Comparison of ENCODE assay signal across 8 mouse cellular contexts in the genomic region with DNA sequence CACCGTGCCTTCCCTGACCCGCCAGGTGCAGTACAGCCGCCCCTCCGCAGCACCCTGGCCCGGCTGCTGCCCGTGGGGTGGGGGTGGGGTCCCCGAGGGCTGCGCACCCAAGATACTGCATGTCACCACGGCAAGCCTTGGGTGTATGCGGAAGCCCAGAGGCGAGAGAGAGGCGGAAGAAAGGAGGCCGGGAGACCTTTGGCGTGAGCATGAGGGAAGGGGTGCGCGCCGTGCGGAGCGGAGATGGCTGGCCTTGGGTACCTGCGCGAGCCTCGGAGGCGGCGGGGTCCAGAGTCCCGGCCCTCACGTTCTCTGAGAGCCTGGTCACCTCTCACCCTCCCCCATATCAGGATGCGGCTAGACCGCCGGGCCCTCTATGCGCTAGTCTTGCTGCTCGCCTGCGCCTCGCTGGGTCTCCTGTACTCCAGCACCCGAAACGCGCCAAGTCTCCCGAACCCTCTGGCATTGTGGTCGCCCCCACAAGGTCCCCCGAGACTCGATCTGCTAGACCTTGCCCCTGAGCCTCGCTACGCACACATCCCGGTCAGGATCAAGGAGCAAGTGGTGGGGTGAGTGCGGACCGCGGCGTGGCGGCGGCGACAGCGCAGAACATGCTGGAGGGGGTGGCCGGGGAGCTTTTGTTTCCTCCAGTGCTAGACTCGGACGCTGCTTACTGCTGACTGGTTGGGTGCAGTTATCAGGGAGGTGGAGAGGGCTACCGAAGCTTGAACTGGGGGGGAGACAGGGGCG. TPM values are rescaled to one million over a fixed set of nuclear protein-coding genes. Genes with fewer than 3 reads are reported as not detected.
DNase-seq lines count a peak whose midpoint lies in the region; ATAC-seq and TF ChIP-seq lines count a peak whose summit lies in the region.

No protein-coding gene starts in this region.

- H3K4me2 ChIP-seq in forebrain, embryonic 14.5 days (ENCODE audit: low read length): peak overlapping the region; percentile 98
- peak overlapping the region; percentile 100 for H3K4me2 ChIP-seq in kidney, embryonic 16.5 days (replicated peaks; ENCODE audit: low read depth, low read length)

- under 1% methylated on average over 56 of the region's 56 CpGs for WGBS in forebrain, embryonic 14.5 days
- WGBS in kidney, embryonic 16.5 days: under 1% methylated on average over 56 of the region's 56 CpGs
- under 1% methylated on average over 56 of the region's 56 CpGs for WGBS in spleen, adult 2 months

- H3K36me3 ChIP-seq in forebrain, embryonic 14.5 days (ENCODE audit: control insufficient read depth, insufficient read depth, low read length): no peaks in the 10 kb centered on the region
- no peaks in the 10 kb centered on the region for H3K36me3 ChIP-seq in kidney, embryonic 16.5 days (ENCODE audit: insufficient read depth, low read length)
- H3K36me3 ChIP-seq in megakaryocyte, embryonic 14.5 days (replicated peaks; ENCODE audit: low read length): peaks cover 35% of the 10 kb centered on the region
- H3K36me3 ChIP-seq in spleen, adult 2 months (ENCODE audit: control insufficient read depth, insufficient read depth, low read length): peaks cover 21% of the 10 kb centered on the region

- H3K27ac ChIP-seq in forebrain, embryonic 14.5 days (ENCODE audit: low read depth, low read length): peak overlapping the region; percentile 78
- no peak overlapping the region for H3K27ac ChIP-seq in kidney, embryonic 16.5 days (ENCODE audit: low read length)
- H3K27ac ChIP-seq in spleen, adult 2 months (ENCODE audit: insufficient read depth, low read length): peak overlapping the region; percentile 100

- TF ChIP-seq POLR2A in spleen, adult 2 months (IDR thresholded peaks at IDR 0.05; ENCODE audit: low read depth, low read length): peak; percentile 75

- H3K9ac ChIP-seq in forebrain, embryonic 14.5 days (ENCODE audit: low read length): peak overlapping the region; percentile 91
- peak overlapping the region; percentile 68 for H3K9ac ChIP-seq in kidney, embryonic 16.5 days (replicated peaks; ENCODE audit: low read length)

- ATAC-seq in forebrain, embryonic 14.5 days: peak; percentile 49
- ATAC-seq in kidney, embryonic 16.5 days (ENCODE audit: low FRiP score, low TSS enrichment): peak; percentile 60

- H3K4me3 ChIP-seq in forebrain, embryonic 14.5 days (ENCODE audit: low read depth, low read length): peak overlapping the region; percentile 74
- H3K4me3 ChIP-seq in kidney, embryonic 16.5 days (ENCODE audit: low read length): peak overlapping the region; percentile 62
- H3K4me3 ChIP-seq in megakaryocyte, embryonic 14.5 days (replicated peaks): peak overlapping the region; percentile 97
- H3K4me3 ChIP-seq in spleen, adult 2 months (ENCODE audit: extremely low read depth, insufficient read depth, insufficient read length): peak overlapping the region; percentile 72

- H3K9me3 ChIP-seq in forebrain, embryonic 14.5 days (replicated peaks; ENCODE audit: control insufficient read depth, low read length): no peaks in the 10 kb centered on the region
- H3K9me3 ChIP-seq in kidney, embryonic 16.5 days (ENCODE audit: low read length): no peaks in the 10 kb centered on the region
- H3K9me3 ChIP-seq in megakaryocyte, embryonic 14.5 days: no peaks in the 10 kb centered on the region

- TF ChIP-seq CTCF in spleen, adult 2 months (IDR thresholded peaks at IDR 0.05; ENCODE audit: extremely low read depth, insufficient read depth, insufficient read length, insufficient replicate concordance): no peak

- DNase-seq in right cerebral cortex, adult 2 months (ENCODE audit: low spot score in 2 of 2): peak; percentile 58 to 75
- DNase-seq in right cerebral cortex, adult 18-20 months: no peak
- peak; percentile 41 for DNase-seq in c-Kit-positive CD71-positive TER-119-positive erythroid progenitor cells, embryonic 14.5 days (ENCODE audit: low spot score)
- peak; percentile 56 for DNase-seq in forebrain, embryonic 14.5 days (ENCODE audit: low spot score)
- DNase-seq in spleen, adult 2 months (ENCODE audit: low read depth in 1 of 2, low spot score in 2 of 2): peak; percentile 33 to 71
- no peak for DNase-seq in layer of hippocampus, postnatal 25 days (ENCODE audit: extremely low spot score in 1 of 2, low spot score in 1 of 2)

- peaks cover 3% of the 10 kb centered on the region; the same call in 1 of the 2 replicates for H3K4me1 ChIP-seq in forebrain, embryonic 14.5 days (ENCODE audit: control insufficient read depth, insufficient read depth, low read length)
- peaks cover 22% of the 10 kb centered on the region for H3K4me1 ChIP-seq in kidney, embryonic 16.5 days (ENCODE audit: insufficient read depth, low read length)
- H3K4me1 ChIP-seq in megakaryocyte, embryonic 14.5 days: peaks cover 58% of the 10 kb centered on the region
- peaks cover 12% of the 10 kb centered on the region; the same call in 1 of the 2 replicates for H3K4me1 ChIP-seq in spleen, adult 2 months (ENCODE audit: control insufficient read depth, insufficient read depth, insufficient read length)

- peaks cover 49% of the 10 kb centered on the region for H3K27me3 ChIP-seq in forebrain, embryonic 14.5 days (replicated peaks; ENCODE audit: control insufficient read depth, insufficient read depth, low read length)
- H3K27me3 ChIP-seq in kidney, embryonic 16.5 days (ENCODE audit: insufficient read depth, low read length): peaks cover 54% of the 10 kb centered on the region
- peaks cover 16% of the 10 kb centered on the region for H3K27me3 ChIP-seq in megakaryocyte, embryonic 14.5 days (replicated peaks)
- H3K27me3 ChIP-seq in spleen, adult 2 months (ENCODE audit: control insufficient read depth, insufficient read depth, low read length): no peaks in the 10 kb centered on the region

RNA-seq across cellular contexts. Expression of gene B4galnt1, which starts 0.8 kb away (rescaled TPM):
- 30.7 and 46.8 TPM in 2 replicates for polyA plus RNA-seq in forebrain, embryonic 14.5 days (2014; fragmentation: Nextera tagmentation; extraction: Ambion mirVana)
- polyA plus RNA-seq in kidney, embryonic 16.5 days (2015; fragmentation: Nextera tagmentation; extraction: Ambion mirVana): 7.2 and 10.1 TPM in 2 replicates
- 71.2 and 76.1 TPM in 2 replicates for polyA plus RNA-seq in megakaryocyte, embryonic 14.5 days (2012; ENCODE audit: insufficient read depth, low replicate concordance)
- 284 and 346 TPM in 2 replicates for polyA plus RNA-seq in spleen, adult 2 months (2012; rRNA removed)
- 100 to 1,000 TPM; 113 to 114 TPM for total RNA-seq in layer of hippocampus, postnatal 25 days (2021)

RNA-seq across cellular contexts. Expression of gene Slc26a10, which starts 14.6 kb away (rescaled TPM):
- 0.69 and 0.95 TPM in 2 replicates for polyA plus RNA-seq in forebrain, embryonic 14.5 days (2014; fragmentation: Nextera tagmentation; extraction: Ambion mirVana)
- polyA plus RNA-seq in kidney, embryonic 16.5 days (2015; fragmentation: Nextera tagmentation; extraction: Ambion mirVana): 2.7 and 4.4 TPM in 2 replicates
- 0.23 and 0.76 TPM in 2 replicates for polyA plus RNA-seq in megakaryocyte, embryonic 14.5 days (2012; ENCODE audit: insufficient read depth, low replicate concordance)
- polyA plus RNA-seq in spleen, adult 2 months (2012; rRNA removed): 0.94 and 1.1 TPM in 2 replicates
- 10 to 100 TPM; 10.5 to 25.1 TPM for total RNA-seq in layer of hippocampus, postnatal 25 days (2021)

RNA-seq across cellular contexts. Expression of gene Arhgef25, which starts 24.1 kb away (rescaled TPM):
- polyA plus RNA-seq in forebrain, embryonic 14.5 days (2014; fragmentation: Nextera tagmentation; extraction: Ambion mirVana): 21.4 and 22.9 TPM in 2 replicates
- polyA plus RNA-seq in kidney, embryonic 16.5 days (2015; fragmentation: Nextera tagmentation; extraction: Ambion mirVana): 47.8 and 53.8 TPM in 2 replicates
- not detected in 2 replicates for polyA plus RNA-seq in megakaryocyte, embryonic 14.5 days (2012; ENCODE audit: insufficient read depth, low replicate concordance)
- polyA plus RNA-seq in spleen, adult 2 months (2012; rRNA removed): 8.5 and 9.2 TPM in 2 replicates
- 100 to 1,000 TPM; 295 to 338 TPM for total RNA-seq in layer of hippocampus, postnatal 25 days (2021)

RNA-seq across cellular contexts. Expression of gene Dtx3, which starts 29.7 kb away (rescaled TPM):
- 148 and 187 TPM in 2 replicates for polyA plus RNA-seq in forebrain, embryonic 14.5 days (2014; fragmentation: Nextera tagmentation; extraction: Ambion mirVana)
- polyA plus RNA-seq in kidney, embryonic 16.5 days (2015; fragmentation: Nextera tagmentation; extraction: Ambion mirVana): 115 and 125 TPM in 2 replicates
- polyA plus RNA-seq in megakaryocyte, embryonic 14.5 days (2012; ENCODE audit: insufficient read depth, low replicate concordance): 51.0 and 171 TPM in 2 replicates
- 67.9 and 83.7 TPM in 2 replicates for polyA plus RNA-seq in spleen, adult 2 months (2012; rRNA removed)
- 100 to 1,000 TPM; 210 to 243 TPM for total RNA-seq in layer of hippocampus, postnatal 25 days (2021)

RNA-seq across cellular contexts. Expression of gene Os9, which starts 44.9 kb away (rescaled TPM):
- polyA plus RNA-seq in forebrain, embryonic 14.5 days (2014; fragmentation: Nextera tagmentation; extraction: Ambion mirVana): 53.0 and 66.3 TPM in 2 replicates
- polyA plus RNA-seq in kidney, embryonic 16.5 days (2015; fragmentation: Nextera tagmentation; extraction: Ambion mirVana): 106 and 110 TPM in 2 replicates
- polyA plus RNA-seq in megakaryocyte, embryonic 14.5 days (2012; ENCODE audit: insufficient read depth, low replicate concordance): 140 and 267 TPM in 2 replicates
- 48.7 and 57.4 TPM in 2 replicates for polyA plus RNA-seq in spleen, adult 2 months (2012; rRNA removed)
- total RNA-seq in layer of hippocampus, postnatal 25 days (2021): 100 to 1,000 TPM; 105 to 107 TPM

Comparison
In these comparisons a context has a peak if more than half of its experiments do, and no peak if none do; other contexts are left out.
1. DNase-seq: peak in right cerebral cortex, adult 2 months (2 of 2), c-Kit-positive CD71-positive TER-119-positive erythroid progenitor cells, embryonic 14.5 days (single experiment), forebrain, embryonic 14.5 days (single experiment) and spleen, adult 2 months (2 of 2); none in right cerebral cortex, adult 18-20 months (single experiment) and layer of hippocampus, postnatal 25 days (0 of 2).
2. Peak in every context shown above with its lines, with median percentiles within 50 percentile points of each other: H3K4me3 ChIP-seq.